Mouse (Mus musculus): ENCODE measurements around the gene Agbl1.

GRCm38 (mm10) chr7:76438988-76439387 lies 209.3 kb downstream of the Agbl1 start:
- TF ChIP-seq ZC3H11A (IDR thresholded peaks at IDR 0.05; ENCODE audit: borderline replicate concordance, low read depth, low read length) (no peak), MAFK (IDR thresholded peaks at IDR 0.05; ENCODE audit: insufficient read depth, low read depth, low read length) (no peak)

Measured in ES-E14 (cell line).